Mouse (Mus musculus): ENCODE measurements at regions not wholly inside any gene's neighbourhood (a gene's known extent, or its start where the extent isn't known, plus 50 kb on each side); places are given as distances from the start of the nearest gene placed in this dataset.

GRCm38 (mm10) chr16:76725271-76725670 lies 288.2 kb upstream of the Usp25 start:
- no peak for DNase-seq (ENCODE audit: low read depth, low spot score)

- DNase-seq (ENCODE audit: low read depth, low spot score), result no peak
These were observed 294.7 kb upstream of the Usp25 start for GRCm38 (mm10) chr16:76718809-76719208.

GRCm38 (mm10) chr16:76718147-76718546 lies 295.4 kb upstream of the Usp25 start:
- DNase-seq (ENCODE audit: low read depth, low spot score), result no peak

- no peak for DNase-seq (ENCODE audit: low read depth, low spot score)
These were observed 318.6 kb upstream of the Usp25 start for GRCm38 (mm10) chr16:76694913-76695312.

- DNase-seq (ENCODE audit: low read depth, low spot score), result no peak
These were observed 314.3 kb upstream of the Nrip1 start for GRCm38 (mm10) chr16:76687735-76688447.

GRCm38 (mm10) chr16:76685562-76685961 lies 311.9 kb upstream of the Nrip1 start:
- no peak for DNase-seq (ENCODE audit: low read depth, low spot score)

- no peak for DNase-seq (ENCODE audit: low read depth, low spot score)
These were observed 306.7 kb upstream of the Nrip1 start for GRCm38 (mm10) chr16:76680061-76680911.

GRCm38 (mm10) chr16:76678885-76679284 lies 305.3 kb upstream of the Nrip1 start:
- no peak for DNase-seq (ENCODE audit: low read depth, low spot score)

GRCm38 (mm10) chr16:76669795-76670194 lies 296.2 kb upstream of the Nrip1 start:
- DNase-seq (ENCODE audit: low read depth, low spot score), result no peak

GRCm38 (mm10) chr16:76667046-76667445 lies 293.4 kb upstream of the Nrip1 start:
- DNase-seq (ENCODE audit: low read depth, low spot score), result no peak

- DNase-seq (ENCODE audit: low read depth, low spot score), result no peak
These were observed 281.5 kb upstream of the Nrip1 start for GRCm38 (mm10) chr16:76655106-76655505.

- DNase-seq (ENCODE audit: low read depth, low spot score), result no peak
These were observed 270.7 kb upstream of the Nrip1 start for GRCm38 (mm10) chr16:76644281-76644680.

GRCm38 (mm10) chr16:76643801-76644200 lies 270.2 kb upstream of the Nrip1 start:
- DNase-seq (ENCODE audit: low read depth, low spot score), result no peak

GRCm38 (mm10) chr16:76635169-76635568 lies 261.5 kb upstream of the Nrip1 start:
- DNase-seq (ENCODE audit: low read depth, low spot score), result no peak

- no peak for DNase-seq (ENCODE audit: low read depth, low spot score)
These were observed 260.6 kb upstream of the Nrip1 start for GRCm38 (mm10) chr16:76634196-76634698.

- DNase-seq (ENCODE audit: low read depth, low spot score), result no peak
These were observed 252.5 kb upstream of the Nrip1 start for GRCm38 (mm10) chr16:76626142-76626541.

- DNase-seq (ENCODE audit: low read depth, low spot score), result no peak
These were observed 248.1 kb upstream of the Nrip1 start for GRCm38 (mm10) chr16:76621715-76622114.

- DNase-seq (ENCODE audit: low read depth, low spot score), result no peak
These were observed 244.7 kb upstream of the Nrip1 start for GRCm38 (mm10) chr16:76618295-76618694.

GRCm38 (mm10) chr16:76611061-76611460 lies 237.4 kb upstream of the Nrip1 start:
- no peak for DNase-seq (ENCODE audit: low read depth, low spot score)

- DNase-seq (ENCODE audit: low read depth, low spot score), result no peak
These were observed 231.3 kb upstream of the Nrip1 start for GRCm38 (mm10) chr16:76604914-76605313.

GRCm38 (mm10) chr16:76603846-76604258 lies 230.2 kb upstream of the Nrip1 start:
- DNase-seq (ENCODE audit: low read depth, low spot score), result no peak

GRCm38 (mm10) chr16:76603431-76603830 lies 229.8 kb upstream of the Nrip1 start:
- no peak for DNase-seq (ENCODE audit: low read depth, low spot score)

GRCm38 (mm10) chr16:76600131-76600530 lies 226.5 kb upstream of the Nrip1 start:
- DNase-seq (ENCODE audit: low read depth, low spot score), result no peak

All from WW6 (cell line).